Mouse (Mus musculus) erythroblast, embryonic 14.5 days (primary cell): ENCODE results near the gene Evi5. TPM values are rescaled to one million over a fixed set of nuclear protein-coding genes. Genes with fewer than 3 reads are reported as not detected.

Experiments used
- H3K27me3 ChIP-seq: 2 replicates; pipeline ENCODE4 v1.6.1; 2012; ENCODE audit warnings: inconsistent platforms; ENCODE audit not compliant: control insufficient read depth
- H3K36me3 ChIP-seq: 2 replicates; pipeline ENCODE4 v1.6.1; 2012; ENCODE audit warnings: mild to moderate bottlenecking, inconsistent platforms; ENCODE audit not compliant: control insufficient read depth
- H3K4me1 ChIP-seq: 2 replicates; pipeline ENCODE4 v1.6.1; 2012; ENCODE audit warnings: inconsistent platforms; ENCODE audit not compliant: control insufficient read depth
- H3K4me3 ChIP-seq: replicated peaks from 2 replicates; pipeline ENCODE3; 2012; ENCODE audit warnings: moderate library complexity, mild to moderate bottlenecking, inconsistent platforms
- H3K9me3 ChIP-seq: 2 replicates; pipeline ENCODE4 v1.6.1; 2012; ENCODE audit warnings: low read length, inconsistent platforms, mixed read lengths; ENCODE audit not compliant: control insufficient read depth
- GATA1 ChIP-seq: IDR thresholded peaks from 2 replicates; pipeline ENCODE4 v1.6.1; 2012; ENCODE audit warnings: low read length, inconsistent platforms, mixed read lengths
- TAL1 ChIP-seq: IDR thresholded peaks from 3 replicates; pipeline ENCODE4 v1.6.1; 2012; ENCODE audit warnings: low read length, inconsistent platforms, mixed read lengths
- polyA plus RNA-seq: library from polyadenylated mRNA; stranded (reverse); fragments of >175 nt; gene quantifications from 2 replicates; pipeline ENCODE4 v1.2.3, GENCODE M21; 2012

The Evi5 gene
- polyA plus RNA-seq, 1 experiment: 1.9 TPM

DNA sequence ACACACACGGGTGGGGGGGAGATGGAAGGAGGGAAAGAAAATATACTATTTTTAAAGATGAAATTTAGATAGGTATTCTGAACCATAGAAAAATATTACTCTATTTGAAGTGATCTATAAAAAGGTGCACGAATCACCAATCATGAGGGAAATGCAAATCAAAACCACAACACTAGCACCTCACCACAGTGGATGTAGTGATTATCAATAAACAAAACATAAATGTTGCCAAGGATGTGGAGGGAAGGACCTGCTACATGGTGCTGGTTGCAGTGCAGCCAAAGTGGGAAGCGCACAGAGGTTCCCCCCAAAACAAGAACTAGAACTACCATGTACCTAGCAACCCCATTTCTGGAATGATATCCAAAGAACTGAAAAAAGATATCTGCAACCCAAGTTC, 179.9 kb downstream of the Evi5 start:
- no peak overlapping the region for H3K4me3 ChIP-seq
- H3K36me3 ChIP-seq: no peaks in the 10 kb centered on the region
- no peaks in the 10 kb centered on the region for H3K4me1 ChIP-seq
- TF ChIP-seq TAL1: no peak
- TF ChIP-seq GATA1: no peak
- no peaks in the 10 kb centered on the region; the same call in 1 of the 2 replicates for H3K9me3 ChIP-seq
- H3K27me3 ChIP-seq: peaks cover 22% of the 10 kb centered on the region

Other genes starting within 250 kb of the Evi5 start
- 0.07 TPM in 1 of 2 replicates, not detected in the other for gene Gfi1, start 149.1 kb downstream of the Evi5 start, polyA plus RNA-seq
- not detected in 2 replicates for gene Ube2d2b, start 45.0 kb downstream of the Evi5 start, polyA plus RNA-seq
- 13.2 and 13.5 TPM in 2 replicates for gene Rpl5, start 25.4 kb upstream of the Evi5 start, polyA plus RNA-seq
- gene Fam69a, start 112.0 kb upstream of the Evi5 start, polyA plus RNA-seq: 0.02 and 0.17 TPM in 2 replicates
- 0.27 and 0.46 TPM in 2 replicates for gene Mtf2, start 190.6 kb upstream of the Evi5 start, polyA plus RNA-seq